Mouse (Mus musculus): ENCODE measurements around the gene Dok3. TPM values are rescaled to one million over a fixed set of nuclear protein-coding genes. Genes with fewer than 3 reads are reported as not detected.
A peak's percentile ranks its signal among the peaks of the same experiment; 100 is the strongest.

Gene Dok3
- total and polyA plus RNA-seq, 3 experiments = 1.6 to 4.3 TPM; not detected in 1

DNA sequence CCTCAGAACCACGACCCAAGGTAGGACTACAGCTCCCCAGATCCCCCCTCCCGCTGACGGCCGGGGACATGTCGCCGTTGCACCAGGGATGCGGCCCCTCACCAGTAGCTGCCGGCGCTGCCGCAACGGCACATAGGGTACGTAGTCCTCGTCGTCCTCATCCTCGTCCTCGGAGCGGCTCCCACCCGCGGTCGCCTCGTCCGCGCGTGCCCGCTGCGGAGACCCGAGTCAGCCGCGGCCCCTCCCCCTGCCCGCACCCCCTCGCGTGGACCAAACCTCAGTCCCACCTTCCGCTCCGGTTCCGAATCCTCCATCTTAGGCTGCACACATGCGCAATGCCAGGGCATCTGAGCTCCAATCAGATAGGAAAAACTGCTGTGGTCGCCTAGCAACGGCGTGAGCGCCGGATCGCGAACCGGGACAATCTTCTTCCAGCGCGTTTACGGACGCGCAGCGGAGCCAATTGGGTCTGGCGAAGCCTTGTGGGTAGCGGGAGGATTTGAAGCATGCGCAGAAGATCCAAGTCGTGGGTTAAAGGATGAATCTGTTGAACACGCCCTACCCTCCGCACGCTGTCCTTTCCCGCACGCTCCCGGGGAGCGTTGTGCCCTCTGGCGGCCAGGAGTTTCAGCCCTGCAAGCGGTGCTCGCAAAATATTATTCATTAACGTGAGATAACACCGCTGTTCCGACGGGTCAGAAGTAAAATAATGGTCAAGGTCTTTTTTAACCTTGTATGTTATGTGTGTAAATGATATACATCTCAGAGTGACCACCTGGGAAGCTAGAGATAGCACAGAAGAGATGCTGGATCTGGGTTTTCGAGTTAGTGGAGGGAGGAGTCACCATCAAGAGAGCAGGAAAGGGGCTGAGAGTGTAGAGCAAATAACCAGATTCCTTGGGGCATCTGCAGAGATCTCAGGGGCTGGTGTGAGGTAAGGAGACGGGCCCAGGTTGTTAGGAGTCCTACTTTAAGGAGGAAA lies 7.4 kb upstream of the Dok3 start, which contains the start of gene Ddx41 (continued):
- peak; percentile 69 for TF ChIP-seq TCF12 (IDR thresholded peaks at IDR 0.05; ENCODE audit: low read depth, low read length)
- peak; percentile 71; the same call in 1 of the 2 replicates for TF ChIP-seq POLR2AphosphoS2 (IDR thresholded peaks at IDR 0.05; ENCODE audit: low read length)
- TF ChIP-seq RAD21 (IDR thresholded peaks at IDR 0.05; ENCODE audit: low read depth, low read length) = peak; percentile 56
- no peak for TF ChIP-seq CHD2 (IDR thresholded peaks at IDR 0.05; ENCODE audit: low read length)
- peak; percentile 71 for TF ChIP-seq NELFE (IDR thresholded peaks at IDR 0.05; ENCODE audit: low read depth, low read length)

DNA sequence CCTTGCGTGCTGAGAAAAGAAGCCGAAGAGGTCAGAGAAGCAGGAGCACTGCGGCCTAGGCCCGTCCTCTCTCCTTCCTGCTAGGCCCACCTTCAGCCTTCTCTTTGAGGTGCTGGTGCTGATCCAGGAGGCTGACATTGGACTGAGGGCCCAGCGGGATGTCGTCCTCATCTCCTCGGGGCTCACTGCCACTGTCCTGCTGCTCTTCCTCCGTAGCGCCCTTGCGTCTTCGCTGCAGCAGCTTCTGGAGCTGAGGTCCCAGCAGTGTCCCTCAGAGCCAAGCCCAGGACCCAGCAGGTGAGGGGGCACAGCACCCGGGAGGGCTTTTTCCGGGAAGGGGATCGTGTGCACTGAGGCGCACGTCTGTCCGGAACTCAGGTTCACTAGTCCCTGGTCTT lies 6.7 kb upstream of the Dok3 start:
- H3K79me2 ChIP-seq (ENCODE audit: control insufficient read depth, insufficient read depth, low read length, poor library complexity) = peaks cover 7% of the 10 kb centered on the region
- H3K9ac ChIP-seq (ENCODE audit: control insufficient read depth, low read depth, low read length, poor library complexity, severe bottlenecking) = peak overlapping the region; percentile 81
- 0 out of 4 replicates have a peak, but pooled peaks cover 0 to 4% of the 10 kb centered on the region in 2 experiments for H3K36me3 ChIP-seq (ENCODE audit: control insufficient read depth in 1 of 2, insufficient read depth in 2 of 2, low read length in 2 of 2)
- H3K4me1 ChIP-seq (ENCODE audit: control insufficient read depth in 1 of 2, insufficient read depth in 2 of 2, low read length in 2 of 2) = peaks cover 0 to 4% of the 10 kb centered on the region in 2 experiments; a peak in 1 of 4 replicates
- H3K4me3 ChIP-seq (ENCODE audit: control insufficient read depth in 1 of 2, insufficient read depth in 1 of 2, low read depth in 2 of 2, low read length in 2 of 2) = peak overlapping the region; percentile 68 to 75
- H3K27ac ChIP-seq (ENCODE audit: control insufficient read depth, low read depth, low read length) = no peak overlapping the region
- DNase-seq (ENCODE audit: low read depth, low spot score) = no peak
- H3K27me3 ChIP-seq (ENCODE audit: control insufficient read depth in 1 of 2, insufficient read depth in 2 of 2, low read length in 2 of 2) = no peaks in the 10 kb centered on the region
- no peak for TF ChIP-seq CHD2 (IDR thresholded peaks at IDR 0.05; ENCODE audit: low read length)
- TF ChIP-seq MXI1 (IDR thresholded peaks at IDR 0.05; ENCODE audit: low read depth, low read length) = no peak
- no peak for TF ChIP-seq ZNF384 (IDR thresholded peaks at IDR 0.05; ENCODE audit: low read depth, low read length)
- no peak for TF ChIP-seq POLR2AphosphoS2 (IDR thresholded peaks at IDR 0.05; ENCODE audit: low read length)
- TF ChIP-seq KAT2A (conservative IDR thresholded peaks at IDR 0.05; ENCODE audit: low read depth, low read length) = no peak
- no peak for TF ChIP-seq MEF2A (IDR thresholded peaks at IDR 0.05; ENCODE audit: extremely low read depth, insufficient replicate concordance, low read depth, low read length, poor library complexity, severe bottlenecking)
- TF ChIP-seq GATA1 (IDR thresholded peaks at IDR 0.05; ENCODE audit: low read depth, low read length) = no peak
- no peak for TF ChIP-seq ELF1 (IDR thresholded peaks at IDR 0.05; ENCODE audit: low read depth, low read length)
- TF ChIP-seq EP300 (IDR thresholded peaks at IDR 0.05; ENCODE audit: low read depth in 1 of 2, low read length in 2 of 2) = no peak
- no peak for TF ChIP-seq USF1 (IDR thresholded peaks at IDR 0.05; ENCODE audit: low read depth, low read length)
- TF ChIP-seq BHLHE40 (IDR thresholded peaks at IDR 0.05; ENCODE audit: borderline replicate concordance, low read depth, low read length) = no peak
- TF ChIP-seq TCF12 (IDR thresholded peaks at IDR 0.05; ENCODE audit: low read depth, low read length) = no peak
- no peak for TF ChIP-seq HCFC1 (IDR thresholded peaks at IDR 0.05; ENCODE audit: low read depth, low read length)
- no peak for TF ChIP-seq CHD1 (IDR thresholded peaks at IDR 0.05; ENCODE audit: low read depth, low read length)
- TF ChIP-seq SMC3 (IDR thresholded peaks at IDR 0.05; ENCODE audit: low read depth, low read length) = no peak
- no peak for TF ChIP-seq POLR2AphosphoS5 (IDR thresholded peaks at IDR 0.05; ENCODE audit: borderline replicate concordance, low read depth, low read length)
- TF ChIP-seq MAFK (IDR thresholded peaks at IDR 0.05; ENCODE audit: borderline replicate concordance, low read depth, low read length) = no peak
- no peak for TF ChIP-seq MYC (IDR thresholded peaks at IDR 0.05; ENCODE audit: low read depth, low read length)
- no peak for TF ChIP-seq ZC3H11A (IDR thresholded peaks at IDR 0.05; ENCODE audit: low read depth, low read length)
- TF ChIP-seq UBTF (IDR thresholded peaks at IDR 0.05; ENCODE audit: borderline replicate concordance, insufficient read depth, low read depth, low read length) = no peak
- no peaks in the 10 kb centered on the region for H3K9me3 ChIP-seq (replicated peaks; ENCODE audit: insufficient read depth, low read length)

Data from MEL (cell line).